Mouse (Mus musculus) liver, embryonic 13.5 days (tissue): Measurements from ENCODE around the gene Psmb5. TPM values are rescaled to one million over a fixed set of nuclear protein-coding genes. Genes with fewer than 3 reads are reported as not detected.

ENCODE experiments used
- ATAC-seq: fragments of 200-750 bp; cut with Nextera tagmentation; 2 replicates; pipeline ENCODE4 v1.8.0; 2017; ENCODE audit warnings: low read depth, mild to moderate bottlenecking, moderate number of reproducible peaks, moderate library complexity
- DNase-seq: peaks from one replicate; pipeline ENCODE4 v3.0.0; 2022
- H3K27ac ChIP-seq: fragments of 300-500 bp; sonication (generic); 2 replicates; pipeline ENCODE4 v1.5.1; 2015; ENCODE audit warnings: moderate library complexity, mild to moderate bottlenecking, inconsistent platforms
- H3K27me3 ChIP-seq: fragments of 300-500 bp; sonication (generic); 2 replicates; pipeline ENCODE4 v1.6.1; 2015; ENCODE audit warnings: mild to moderate bottlenecking, inconsistent platforms
- H3K36me3 ChIP-seq: fragments of 300-500 bp; sonication (generic); 2 replicates; pipeline ENCODE4 v1.6.1; 2015; ENCODE audit warnings: mild to moderate bottlenecking, inconsistent platforms
- H3K4me1 ChIP-seq: fragments of 300-500 bp; sonication (generic); replicated peaks from 2 replicates; pipeline ENCODE4 v1.6.1; 2015; ENCODE audit warnings: inconsistent platforms
- H3K4me2 ChIP-seq: fragments of 300-500 bp; sonication (generic); 2 replicates; pipeline ENCODE4 v1.6.1; 2015; ENCODE audit warnings: inconsistent platforms, mild to moderate bottlenecking, moderate library complexity
- H3K4me3 ChIP-seq: fragments of 300-500 bp; sonication (generic); replicated peaks from 2 replicates; pipeline ENCODE4 v1.5.1; 2015; ENCODE audit warnings: mild to moderate bottlenecking, inconsistent platforms
- H3K9ac ChIP-seq: fragments of 300-500 bp; sonication (generic); 2 replicates; pipeline ENCODE4 v1.6.1; 2015; ENCODE audit warnings: mild to moderate bottlenecking, inconsistent platforms
- H3K9me3 ChIP-seq: fragments of 300-500 bp; sonication (generic); replicated peaks from 2 replicates; pipeline ENCODE4 v1.6.1; 2016; ENCODE audit warnings: inconsistent platforms
- WGBS: fragments of 180-500 bp; shearing (Covaris S2); methylation state at CpG from one replicate; pipeline ENCODE4 v1.1.7; 2015; ENCODE audit not compliant: insufficient replicate concordance; 5-methylcytosine and 5-hydroxymethylcytosine counted together
- polyA plus RNA-seq: library from polyadenylated mRNA; unstranded; fragments of >200 nt; fragmentation: Nextera tagmentation; extraction: Ambion mirVana; gene quantifications from 2 replicates; pipeline ENCODE4 v1.2.1, GENCODE M21; 2015

The Psmb5 gene
- 262 and 266 TPM in 2 replicates for polyA plus RNA-seq

GRCm38 (mm10) chr14:54617897-54618365 lies at the start of gene Psmb5:
Psmb5 (minus strand) TSS chr14:54618022.
- H3K4me3 ChIP-seq = peak within 1 kb of the TSS; percentile 88
- H3K4me2 ChIP-seq = peak within 1 kb of the TSS; percentile 82
- H3K4me1 ChIP-seq = peaks cover 28% of the 10 kb centered on the region
- ATAC-seq (peak; percentile 88), DNase-seq (peak; percentile 82)
- WGBS = under 1% methylated on average over 24 of the region's 25 CpGs
- H3K27me3 ChIP-seq = no peaks in the 10 kb centered on the region
- no peaks in the 10 kb centered on the region for H3K9me3 ChIP-seq
- peaks cover 28% of the 10 kb centered on the region for H3K36me3 ChIP-seq
- peak within 1 kb of the TSS; percentile 92 for H3K9ac ChIP-seq
- H3K27ac ChIP-seq = peak within 1 kb of the TSS; percentile 80

- Histone ChIP-seq H3K4me1 (no peaks in the 10 kb centered on the region), H3K36me3 (peaks cover 97% of the 10 kb centered on the region), H3K4me2 (no peak overlapping the region), H3K27me3 (no peaks in the 10 kb centered on the region), H3K9ac (no peak overlapping the region), H3K4me3 (no peak overlapping the region), H3K9me3 (no peaks in the 10 kb centered on the region), H3K27ac (no peak overlapping the region)
- WGBS = 84% methylated on average over 10 of the region's 10 CpGs
- no peak for ATAC-seq
- no peak for DNase-seq
Observed at GRCm38 (mm10) chr14:54664477-54665222, 46.8 kb upstream of the Psmb5 start.

GRCm38 (mm10) chr14:54660009-54660408 lies 42.2 kb upstream of the Psmb5 start:
- H3K4me2 ChIP-seq = no peak overlapping the region
- H3K27me3 ChIP-seq = no peaks in the 10 kb centered on the region
- no peak overlapping the region for H3K9ac ChIP-seq
- H3K9me3 ChIP-seq = no peaks in the 10 kb centered on the region
- WGBS = 82% methylated on average over 2 of the region's 2 CpGs
- H3K27ac ChIP-seq = no peak overlapping the region
- ATAC-seq (no peak), DNase-seq (no peak)
- no peaks in the 10 kb centered on the region for H3K4me1 ChIP-seq
- no peak overlapping the region for H3K4me3 ChIP-seq
- H3K36me3 ChIP-seq = peaks cover 99% of the 10 kb centered on the region

GRCm38 (mm10) chr14:54653496-54653895 lies 35.7 kb upstream of the Psmb5 start:
- Histone ChIP-seq H3K4me2 (peak overlapping the region; percentile 80), H3K9me3 (no peaks in the 10 kb centered on the region), H3K9ac (peak overlapping the region; percentile 77), H3K36me3 (peaks cover 71% of the 10 kb centered on the region), H3K27me3 (no peaks in the 10 kb centered on the region), H3K4me3 (peak overlapping the region; percentile 67), H3K4me1 (peaks cover 50% of the 10 kb centered on the region), H3K27ac (peak overlapping the region; percentile 86)
- DNase-seq (peak; percentile 85), ATAC-seq (peak; percentile 92)
- 2% methylated on average over 12 of the region's 12 CpGs for WGBS

GRCm38 (mm10) chr14:54652787-54653186 lies 35.0 kb upstream of the Psmb5 start:
- Histone ChIP-seq H3K4me2 (peak overlapping the region; percentile 80), H3K4me1 (peaks cover 57% of the 10 kb centered on the region), H3K27me3 (no peaks in the 10 kb centered on the region), H3K9ac (peak overlapping the region; percentile 77), H3K4me3 (peak overlapping the region; percentile 67), H3K36me3 (peaks cover 71% of the 10 kb centered on the region), H3K27ac (peak overlapping the region; percentile 86), H3K9me3 (no peaks in the 10 kb centered on the region)
- no peak for DNase-seq
- ATAC-seq = no peak
- WGBS = under 1% methylated on average over 7 of the region's 7 CpGs

GRCm38 (mm10) chr14:54651556-54651955 lies 33.7 kb upstream of the Psmb5 start:
- Histone ChIP-seq H3K4me1 (peaks cover 57% of the 10 kb centered on the region), H3K9me3 (no peaks in the 10 kb centered on the region), H3K27ac (peak overlapping the region; percentile 53), H3K4me3 (no peak overlapping the region), H3K27me3 (no peaks in the 10 kb centered on the region), H3K36me3 (peaks cover 72% of the 10 kb centered on the region), H3K9ac (no peak overlapping the region), H3K4me2 (peak overlapping the region; percentile 80)
- DNase-seq (no peak), ATAC-seq (no peak)
- 78% methylated on average over 4 of the region's 4 CpGs for WGBS

GRCm38 (mm10) chr14:54650621-54651454 lies 33.0 kb upstream of the Psmb5 start:
- Histone ChIP-seq H3K9ac (no peak overlapping the region), H3K4me2 (no peak overlapping the region), H3K4me3 (no peak overlapping the region), H3K9me3 (no peaks in the 10 kb centered on the region), H3K4me1 (peaks cover 57% of the 10 kb centered on the region), H3K27ac (peak overlapping the region; percentile 53), H3K36me3 (peaks cover 72% of the 10 kb centered on the region), H3K27me3 (no peaks in the 10 kb centered on the region)
- DNase-seq = peak; percentile 76
- 57% methylated on average over 23 of the region's 23 CpGs for WGBS
- peak; percentile 43 for ATAC-seq

GRCm38 (mm10) chr14:54647900-54648299 lies 30.1 kb upstream of the Psmb5 start:
- Histone ChIP-seq H3K4me3 (no peak overlapping the region), H3K9ac (no peak overlapping the region), H3K27me3 (no peaks in the 10 kb centered on the region), H3K9me3 (no peaks in the 10 kb centered on the region), H3K4me2 (no peak overlapping the region), H3K36me3 (peaks cover 87% of the 10 kb centered on the region), H3K27ac (no peak overlapping the region), H3K4me1 (peaks cover 41% of the 10 kb centered on the region)
- ATAC-seq = no peak
- WGBS = 36% methylated on average over 4 of the region's 4 CpGs
- no peak for DNase-seq

GRCm38 (mm10) chr14:54646898-54647636 lies 29.2 kb upstream of the Psmb5 start:
- no peak for DNase-seq
- Histone ChIP-seq H3K27me3 (no peaks in the 10 kb centered on the region), H3K4me1 (peaks cover 33% of the 10 kb centered on the region), H3K4me3 (no peak overlapping the region), H3K4me2 (no peak overlapping the region), H3K9me3 (no peaks in the 10 kb centered on the region), H3K9ac (no peak overlapping the region), H3K36me3 (peaks cover 96% of the 10 kb centered on the region), H3K27ac (no peak overlapping the region)
- ATAC-seq = no peak
- 89% methylated on average over 8 of the region's 8 CpGs for WGBS

- Histone ChIP-seq H3K36me3 (peaks cover 92% of the 10 kb centered on the region), H3K9me3 (no peaks in the 10 kb centered on the region), H3K9ac (no peak overlapping the region), H3K4me3 (no peak overlapping the region), H3K27ac (no peak overlapping the region), H3K4me1 (peaks cover 29% of the 10 kb centered on the region), H3K4me2 (no peak overlapping the region), H3K27me3 (no peaks in the 10 kb centered on the region)
- 92% methylated on average over 17 of the region's 17 CpGs for WGBS
- ATAC-seq (no peak), DNase-seq (no peak)
Observed at GRCm38 (mm10) chr14:54646455-54646854, 28.6 kb upstream of the Psmb5 start.

GRCm38 (mm10) chr14:54644294-54644693 lies 26.5 kb upstream of the Psmb5 start:
- peaks cover 16% of the 10 kb centered on the region for H3K27me3 ChIP-seq
- no peaks in the 10 kb centered on the region for H3K9me3 ChIP-seq
- H3K4me1 ChIP-seq = peaks cover 18% of the 10 kb centered on the region
- H3K27ac ChIP-seq = no peak overlapping the region
- peaks cover 72% of the 10 kb centered on the region for H3K36me3 ChIP-seq
- ATAC-seq (no peak), DNase-seq (no peak)
- H3K4me3 ChIP-seq = no peak overlapping the region
- no peak overlapping the region for H3K4me2 ChIP-seq
- WGBS = 92% methylated on average over 9 of the region's 9 CpGs
- H3K9ac ChIP-seq = no peak overlapping the region
